Mouse (Mus musculus) embryo, embryonic 10.5 days (tissue): ENCODE data around the gene Rslcan18.
"Not testable (repeated sequence)": the region's sequence is repeated elsewhere in the genome, so short reads cannot be mapped to it uniquely, and the experiment has no call there.

ENCODE experiments used
- DNase-seq: peaks from one replicate; pipeline ENCODE4 v3.0.0-alpha.2; 2015; ENCODE audit warnings: low spot score

Rslcan18 gene

GRCm38 (mm10) chr13:67116163-67116562 lies at the start of gene Rslcan18:
Rslcan18 (minus strand) TSS chr13:67116263.
- not testable (repeated sequence) for DNase-seq

DNA sequence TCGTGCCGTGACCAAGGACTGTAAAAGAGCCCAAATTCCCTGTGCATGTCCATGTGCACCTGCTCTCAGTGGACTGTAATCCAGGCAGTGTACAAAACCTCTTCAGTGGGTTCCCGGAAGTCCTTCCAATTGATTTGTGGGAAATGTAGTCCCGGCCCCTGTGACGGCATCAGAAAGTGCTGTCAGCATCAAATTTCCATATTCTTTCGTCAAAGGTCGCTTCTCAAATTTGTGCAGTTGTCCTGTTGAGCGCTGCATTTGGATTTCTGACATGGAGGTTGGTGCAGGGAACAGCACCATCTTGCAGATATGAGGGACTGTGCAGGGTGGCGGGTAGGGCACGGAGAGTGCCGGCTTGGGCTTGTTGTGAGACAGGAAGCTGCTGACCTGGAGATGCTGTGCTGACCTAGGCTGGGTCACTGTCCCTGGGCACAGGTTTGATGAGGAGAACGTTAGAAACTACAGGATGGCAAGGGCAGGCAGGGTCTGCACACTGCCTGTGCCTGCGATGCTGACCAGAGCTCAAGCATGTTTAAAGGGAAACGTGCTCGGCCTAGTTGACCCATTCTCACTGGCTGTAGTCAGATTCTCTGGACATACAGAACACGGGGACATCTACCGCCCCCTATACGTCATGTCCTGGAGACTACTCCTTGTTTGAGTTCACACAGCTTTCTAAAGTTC lies 12.1 kb upstream of the Rslcan18 start:
- peak; percentile 94 for DNase-seq

GRCm38 (mm10) chr13:67127507-67127906 lies 11.4 kb upstream of the Rslcan18 start:
- DNase-seq = not testable (repeated sequence)

GRCm38 (mm10) chr13:67124460-67124859 lies 8.4 kb upstream of the Rslcan18 start:
- DNase-seq = no peak

DNA sequence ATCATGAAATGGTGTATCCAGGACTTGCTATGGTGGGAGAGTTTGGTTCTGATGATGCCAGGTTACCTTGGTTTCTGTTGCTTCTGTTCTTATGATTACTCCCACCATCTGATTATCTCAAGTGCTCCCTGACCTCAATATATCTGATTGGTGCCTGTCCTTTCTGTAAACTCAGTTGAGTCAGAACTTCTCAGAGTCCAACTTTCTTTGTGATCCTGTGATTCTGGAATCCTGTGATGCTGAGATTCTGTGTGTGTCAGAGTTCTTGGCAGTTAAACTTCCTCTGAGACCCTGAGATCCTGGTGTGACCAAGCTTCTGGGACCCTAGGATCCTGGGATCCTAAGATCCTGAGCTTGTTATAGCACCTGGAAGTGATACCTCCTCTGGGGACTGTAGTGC lies 5.3 kb upstream of the Rslcan18 start, which contains the start of gene Zfp759:
TSS of gene Zfp759 (plus strand) at position 301 of the 400 bp plus-strand sequence.
- not testable (repeated sequence) for DNase-seq

DNA sequence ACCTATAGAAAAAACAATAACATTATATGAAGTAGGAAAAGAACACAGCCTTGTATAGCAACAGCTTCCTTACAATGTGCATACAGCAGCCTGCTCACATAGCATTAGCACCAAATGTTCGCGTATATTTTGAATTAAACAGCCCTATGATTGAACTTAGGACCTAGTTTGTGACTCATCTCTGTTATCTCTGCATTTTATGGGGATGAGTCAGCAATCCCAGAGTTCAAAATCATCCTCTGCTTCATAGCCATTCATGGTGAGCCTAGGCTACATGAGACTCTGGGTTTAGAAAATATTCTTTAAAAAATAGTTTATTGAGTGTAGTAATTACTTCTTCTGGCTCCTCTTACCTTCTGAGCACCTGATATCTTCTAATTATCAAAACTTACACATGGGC lies 2.8 kb downstream of the Rslcan18 start:
- no peak for DNase-seq

DNA sequence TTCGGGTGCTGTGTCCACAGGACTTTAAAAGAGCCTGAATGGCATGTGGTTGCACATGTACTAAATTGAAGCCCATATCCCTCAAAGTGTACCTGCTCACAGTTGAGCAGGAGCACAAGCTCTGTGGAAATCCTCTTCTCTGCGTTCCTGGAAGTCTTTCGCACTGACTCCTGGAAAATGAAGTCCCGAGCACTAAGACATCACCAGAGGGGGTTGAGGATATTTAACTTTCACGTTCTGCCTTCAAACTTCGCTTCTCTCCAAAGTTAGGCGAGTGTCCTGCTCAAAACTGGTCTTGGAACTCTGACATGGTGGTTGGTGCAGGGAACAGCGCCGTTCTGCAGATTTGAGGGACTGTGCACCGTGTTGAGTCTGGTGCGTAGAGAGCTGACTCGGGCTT lies 4.0 kb downstream of the Rslcan18 start:
- DNase-seq = no peak

DNA sequence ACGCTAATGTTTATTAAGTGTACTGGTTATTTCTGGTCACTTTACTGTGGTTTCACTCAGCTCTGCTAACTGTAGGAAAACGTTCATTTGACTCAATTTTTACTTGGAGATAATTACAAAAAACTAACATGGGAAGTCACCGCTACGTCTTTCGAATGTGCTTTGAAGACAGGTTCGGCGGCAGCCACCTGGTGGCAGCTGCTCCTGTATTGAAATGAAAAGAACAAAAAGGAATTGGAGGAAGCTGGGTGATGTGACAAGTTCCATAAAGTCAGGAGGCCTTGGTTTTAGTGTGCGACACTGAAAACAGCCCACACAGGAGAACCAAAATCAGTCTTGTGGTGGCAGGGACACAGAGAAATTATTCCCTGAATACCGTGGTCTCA lies 7.2 kb downstream of the Rslcan18 start:
- DNase-seq = no peak

GRCm38 (mm10) chr13:67108194-67108820 lies 7.8 kb downstream of the Rslcan18 start, which contains the start of gene Gm28557:
Gm28557 (minus strand) TSS chr13:67108604.
- peak; percentile 99 for DNase-seq

GRCm38 (mm10) chr13:67107681-67108080 lies 8.4 kb downstream of the Rslcan18 start:
- no peak for DNase-seq

DNA sequence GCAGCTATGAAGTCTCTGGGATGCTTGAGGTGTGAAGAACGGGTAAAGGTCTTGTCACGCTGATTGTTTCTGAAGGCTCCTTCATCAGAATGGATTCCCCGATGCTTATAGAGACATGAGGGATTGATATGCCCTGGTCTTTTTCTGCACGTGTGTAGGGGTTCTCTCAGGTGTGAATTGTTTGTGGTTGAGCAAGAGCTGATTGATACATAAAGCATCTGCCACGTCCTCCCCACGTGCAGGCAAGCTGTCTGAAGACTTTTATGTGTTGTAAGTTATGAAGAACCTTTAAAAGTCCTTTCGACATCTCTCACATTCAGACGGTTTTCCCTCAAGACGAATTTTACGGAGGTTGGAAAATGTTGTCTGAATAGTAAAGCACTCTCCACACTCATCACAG lies 18.2 kb downstream of the Rslcan18 start, which contains the start of gene Zfp708:
TSS of gene Zfp708 (minus strand) at position 101 of the 400 bp plus-strand sequence.
- no peak for DNase-seq

DNA sequence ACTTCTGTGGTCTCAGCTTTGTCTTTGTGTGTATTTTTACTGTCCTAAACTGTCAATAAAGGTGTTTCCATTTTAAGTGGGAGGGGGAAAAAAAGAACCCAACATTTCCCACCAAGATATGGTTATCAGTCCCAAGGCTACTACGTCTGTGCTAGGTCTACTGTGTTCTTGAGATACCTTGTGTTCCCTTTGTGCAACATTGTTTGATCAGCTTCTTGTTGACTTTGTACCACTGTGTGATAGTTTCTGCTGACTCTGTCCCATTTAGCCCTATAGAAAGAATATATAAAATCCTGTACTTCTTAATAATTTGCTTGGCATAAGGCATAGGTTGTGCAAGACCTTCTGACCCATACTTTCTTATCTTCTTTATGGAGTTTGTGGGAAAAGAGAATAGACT lies 25.9 kb downstream of the Rslcan18 start:
- no peak for DNase-seq

GRCm38 (mm10) chr13:67081946-67082345 lies 34.1 kb downstream of the Rslcan18 start:
- DNase-seq = no peak

- peak; percentile 89 for DNase-seq
These were observed 34.8 kb downstream of the Rslcan18 start for GRCm38 (mm10) chr13:67081142-67081713.

DNA sequence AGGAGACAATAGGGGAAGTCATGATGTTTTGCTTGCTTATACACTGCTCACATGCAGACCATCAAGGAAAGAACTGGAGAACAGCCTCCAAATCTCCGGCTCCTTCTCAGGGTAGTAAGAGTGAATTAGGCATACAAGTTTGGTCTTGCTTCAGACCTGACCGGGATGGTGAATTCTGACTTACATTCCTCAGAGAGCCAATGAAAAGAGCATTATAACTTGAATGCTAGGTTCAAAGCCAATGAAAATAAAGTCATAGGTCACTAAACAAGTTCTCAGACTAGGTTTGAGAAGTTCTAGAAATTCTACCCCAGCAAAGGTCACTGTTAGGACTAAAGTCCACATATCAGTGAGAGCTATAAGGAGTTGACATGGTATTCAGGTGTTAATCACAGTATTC lies 38.8 kb downstream of the Rslcan18 start:
- no peak for DNase-seq

DNA sequence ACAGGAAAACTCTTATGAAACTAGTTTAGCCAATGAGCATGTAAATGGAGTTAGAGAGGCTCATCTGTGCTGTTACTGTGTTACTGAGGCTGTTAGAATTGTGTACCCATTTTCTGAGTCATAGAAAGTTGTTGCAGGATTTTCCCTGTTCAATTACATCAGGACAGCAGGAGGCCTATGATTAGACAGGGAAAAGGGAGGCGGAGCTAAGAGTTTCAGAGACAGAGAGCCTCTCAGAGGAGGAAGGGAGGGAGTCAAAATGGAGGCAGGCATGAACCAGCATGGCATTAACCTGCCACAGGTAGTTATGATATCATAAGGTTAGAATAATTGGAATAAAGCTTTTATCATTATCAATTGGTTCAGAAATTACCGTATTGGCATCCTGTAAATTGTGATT lies 43.3 kb downstream of the Rslcan18 start:
- DNase-seq = no peak

DNA sequence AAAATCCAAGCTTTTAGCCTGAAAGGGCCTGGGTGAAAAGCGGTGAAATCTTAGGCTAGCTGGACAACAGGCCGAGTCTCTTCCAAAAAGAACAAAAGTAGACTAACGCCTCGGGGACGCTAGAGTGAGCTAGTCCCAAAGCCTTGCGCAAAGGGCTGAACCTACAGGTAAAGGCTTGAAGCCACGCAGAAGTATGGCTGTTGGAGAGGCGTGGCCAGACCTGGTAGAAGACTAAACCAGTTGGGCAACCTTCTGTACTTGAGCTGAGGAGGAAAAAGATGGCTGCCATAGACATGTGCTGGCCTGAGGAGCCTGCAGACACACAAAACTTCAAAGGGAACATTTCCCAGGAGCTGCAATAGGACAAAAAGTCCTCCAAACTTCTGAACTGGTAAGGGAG lies 50.7 kb downstream of the Rslcan18 start:
- no peak for DNase-seq

GRCm38 (mm10) chr13:67062427-67062826 lies 53.6 kb downstream of the Rslcan18 start:
- DNase-seq = no peak

DNA sequence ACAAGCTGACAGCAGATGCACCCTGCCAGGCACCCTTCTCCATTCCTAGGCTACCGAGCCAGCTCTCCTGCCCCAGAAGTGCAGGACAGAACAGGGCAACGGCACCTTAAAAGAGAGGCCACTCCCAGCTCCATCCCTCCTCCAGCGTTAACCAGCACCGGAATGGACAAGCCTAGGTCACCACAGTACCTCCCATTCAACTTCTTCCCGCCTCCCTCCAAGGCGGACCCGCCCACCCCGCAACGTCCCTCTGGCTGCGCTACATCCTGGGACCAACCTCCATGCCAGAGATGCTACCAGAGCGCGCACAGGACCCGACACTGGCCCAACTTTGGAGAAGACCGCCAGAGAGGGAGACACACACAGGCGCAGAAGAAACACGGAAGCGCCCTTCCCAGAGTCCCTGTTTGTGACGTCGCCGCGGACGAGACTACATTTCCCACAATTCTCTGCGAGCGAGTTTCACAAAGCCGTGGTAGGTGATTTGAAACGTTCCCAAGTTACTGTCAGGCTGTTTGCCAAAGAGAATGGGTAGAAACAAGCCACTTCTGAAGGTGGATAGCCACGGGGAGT lies 55.2 kb downstream of the Rslcan18 start, which contains the start of gene Zfp712:
TSS of gene Zfp712 (minus strand) at position 385 of the 573 bp plus-strand sequence.
- peak; percentile 96 for DNase-seq

DNA sequence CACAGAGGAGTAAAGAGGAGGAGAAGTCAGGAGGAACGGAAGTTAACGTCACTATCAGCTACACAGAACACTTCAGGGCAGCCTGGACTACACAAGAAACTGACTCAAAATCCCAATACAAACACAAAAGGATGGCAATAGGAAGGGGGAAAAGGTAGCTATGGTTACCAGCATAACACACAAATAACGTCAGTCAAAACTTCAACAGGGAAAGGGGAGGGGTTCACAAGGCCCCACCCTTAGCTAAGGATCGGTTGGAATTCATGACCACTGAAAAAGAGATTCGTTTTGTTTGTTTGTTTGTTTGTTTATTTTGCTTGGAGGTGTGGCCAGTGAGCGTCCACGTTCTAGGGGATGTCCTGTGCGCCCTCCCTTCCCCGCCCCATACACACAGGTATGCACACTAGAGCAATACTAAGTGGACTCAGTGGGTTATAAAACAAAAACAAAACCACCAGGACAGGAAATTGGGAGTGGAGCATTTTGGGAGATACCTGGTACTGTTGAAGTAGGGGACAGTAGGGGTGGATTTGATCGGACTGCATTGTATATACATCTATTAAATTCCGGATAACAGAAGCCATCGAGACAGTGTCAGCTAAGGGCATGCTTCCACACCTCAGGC lies 55.8 kb downstream of the Rslcan18 start:
- peak; percentile 28 for DNase-seq
